Mouse (Mus musculus): ENCODE measurements around the gene Krt7. TPM values are rescaled to one million over a fixed set of nuclear protein-coding genes. Genes with fewer than 3 reads are reported as not detected.

Krt7 gene
- total and polyA plus RNA-seq, 3 experiments = 0.55 to 2.5 (median 0.81) TPM

- in situ Hi-C loops (cut with MboI; ENCODE audit: low pct_ligation_motif_present, low pct_unique_long_range_greater_than_20kb, low sequenced_read_pairs) (loop anchor here (10.0 kb wide), 1 partner anchor 114 kb away; no protein-coding TSS in a partner anchor), dilution Hi-C loops (cut with MboI; ENCODE audit: extremely low pct_ligation_motif_present, extremely low pct_unique_long_range_greater_than_20kb, low sequenced_read_pairs) (no loop called here)
- H3K27ac ChIP-seq (ENCODE audit: insufficient read depth, low read depth) = no peak overlapping the region
- H3K27me3 ChIP-seq (replicated peaks) = peaks cover 69% of the 10 kb centered on the region
- no peaks in the 10 kb centered on the region for H3K4me1 ChIP-seq (ENCODE audit: control insufficient read depth in 1 of 2, insufficient read depth in 2 of 2)
- peaks cover 17% of the 10 kb centered on the region for H3K9me3 ChIP-seq (replicated peaks; ENCODE audit: low read length)
- H3K36me3 ChIP-seq (replicated peaks in 1 of 2; ENCODE audit: control insufficient read depth in 1 of 2, insufficient read depth in 1 of 2, low read length in 1 of 2) = no peaks in the 10 kb centered on the region
- no peaks in the 10 kb centered on the region for H3K79me2 ChIP-seq (replicated peaks; ENCODE audit: control insufficient read depth, extremely low read depth, insufficient read depth, poor library complexity, severe bottlenecking)
- no peak overlapping the region for H3K9ac ChIP-seq (ENCODE audit: insufficient read depth, low read depth)
- no peak for TF ChIP-seq GABPA (IDR thresholded peaks at IDR 0.05; ENCODE audit: insufficient replicate concordance, low read depth, low read length)
- no peak for TF ChIP-seq MAFK (IDR thresholded peaks at IDR 0.05; ENCODE audit: insufficient replicate concordance, low read length)
- no peak for TF ChIP-seq USF1 (IDR thresholded peaks at IDR 0.05; ENCODE audit: low read depth, low read length)
- no peak for TF ChIP-seq CTCF (conservative IDR thresholded peaks at IDR 0.05 in 1 of 2, IDR thresholded peaks at IDR 0.05 in 1 of 2; ENCODE audit: low read depth in 2 of 2, low read length in 2 of 2)
- TF ChIP-seq ELF1 (IDR thresholded peaks at IDR 0.05; ENCODE audit: low read depth, low read length) = no peak
- no peak for TF ChIP-seq MAX (IDR thresholded peaks at IDR 0.05; ENCODE audit: low read length)
- TF ChIP-seq NRF1 (IDR thresholded peaks at IDR 0.05; ENCODE audit: low read depth, low read length) = no peak
- no peak overlapping the region for H3K4me3 ChIP-seq (replicated peaks in 1 of 3; ENCODE audit: low read depth in 2 of 3, low read length in 2 of 3, poor library complexity in 1 of 3)
- H3K4me2 ChIP-seq (ENCODE audit: insufficient read depth, low read depth, poor library complexity, severe bottlenecking) = no peak overlapping the region
- DNase-seq (ENCODE audit: extremely low read depth) = no peak
Measured at GRCm38 (mm10) chr15:101458361-101458930, 47.6 kb downstream of the Krt7 start.

DNA sequence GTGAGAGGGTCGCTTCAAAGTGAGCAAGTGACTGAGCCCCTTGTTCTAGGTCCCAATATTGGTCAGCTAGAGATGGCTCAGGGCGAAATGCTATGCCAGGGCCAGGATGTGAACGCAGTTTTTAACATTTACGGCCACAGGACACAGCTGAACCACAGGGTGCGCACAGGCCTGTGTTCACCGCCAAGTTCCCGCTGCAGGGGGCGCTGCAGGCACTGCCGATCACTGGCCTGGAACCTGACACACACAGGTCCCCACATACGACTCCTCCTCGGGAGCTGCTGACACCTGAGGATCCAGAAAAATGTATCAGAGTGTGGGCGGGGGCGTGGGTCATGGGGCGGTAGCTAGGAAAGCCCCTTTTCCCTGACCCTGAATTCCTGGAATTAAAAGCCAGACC lies 48.4 kb downstream of the Krt7 start:
- H3K4me2 ChIP-seq (ENCODE audit: insufficient read depth, low read depth, poor library complexity, severe bottlenecking) = no peak overlapping the region
- TF ChIP-seq CTCF (conservative IDR thresholded peaks at IDR 0.05 in 1 of 2, IDR thresholded peaks at IDR 0.05 in 1 of 2; ENCODE audit: low read depth in 2 of 2, low read length in 2 of 2) (peak in 1 of 2 experiments; percentile 50; a peak in 2 of 4 replicates), USF2 (conservative IDR thresholded peaks at IDR 0.05; ENCODE audit: low read depth, low read length) (no peak), SMC3 (IDR thresholded peaks at IDR 0.05; ENCODE audit: low read depth, low read length) (0 out of 2 replicates have a peak, but pooled peaks have one; percentile 11)
- no peaks in the 10 kb centered on the region for H3K4me1 ChIP-seq (ENCODE audit: control insufficient read depth in 1 of 2, insufficient read depth in 2 of 2)
- no peak overlapping the region for H3K27ac ChIP-seq (ENCODE audit: insufficient read depth, low read depth)
- no peaks in the 10 kb centered on the region for H3K79me2 ChIP-seq (replicated peaks; ENCODE audit: control insufficient read depth, extremely low read depth, insufficient read depth, poor library complexity, severe bottlenecking)
- no peaks in the 10 kb centered on the region for H3K36me3 ChIP-seq (replicated peaks in 1 of 2; ENCODE audit: control insufficient read depth in 1 of 2, insufficient read depth in 1 of 2, low read length in 1 of 2)
- dilution Hi-C loops (cut with MboI; ENCODE audit: extremely low pct_ligation_motif_present, extremely low pct_unique_long_range_greater_than_20kb, low sequenced_read_pairs) = no loop called here
- H3K9me3 ChIP-seq (replicated peaks; ENCODE audit: low read length) = peaks cover 17% of the 10 kb centered on the region
- H3K27me3 ChIP-seq (replicated peaks) = peaks cover 69% of the 10 kb centered on the region
- DNase-seq (ENCODE audit: extremely low read depth) = no peak
- in situ Hi-C loops (cut with MboI; ENCODE audit: low pct_ligation_motif_present, low pct_unique_long_range_greater_than_20kb, low sequenced_read_pairs) = loop anchor here (10.0 kb wide), 1 partner anchor 114 kb away; no protein-coding TSS in a partner anchor
- no peak overlapping the region for H3K9ac ChIP-seq (ENCODE audit: insufficient read depth, low read depth)
- no peak overlapping the region for H3K4me3 ChIP-seq (replicated peaks in 1 of 3; ENCODE audit: low read depth in 2 of 3, low read length in 2 of 3, poor library complexity in 1 of 3)

DNA sequence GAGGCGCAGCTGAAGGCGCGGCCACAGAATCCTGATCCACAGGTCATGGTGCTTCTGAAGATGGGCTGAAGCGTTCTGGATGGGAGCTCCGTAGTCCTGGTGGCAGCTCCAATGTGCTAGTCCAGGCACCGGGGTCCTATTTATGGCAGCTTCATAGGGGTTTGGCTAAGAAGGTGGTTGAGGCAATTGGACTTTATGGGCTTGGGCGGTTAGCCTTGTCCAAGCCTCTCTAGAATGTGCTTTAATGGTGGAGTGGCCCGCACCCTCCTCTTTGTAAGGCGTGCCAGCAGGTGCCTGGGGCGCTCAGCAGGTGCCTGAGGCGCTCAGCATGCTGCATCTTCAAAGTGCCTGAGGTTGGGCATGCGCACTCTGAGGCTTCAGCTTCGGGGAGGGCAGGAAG lies 52.8 kb downstream of the Krt7 start, which contains the start of gene Krt81:
Gene Krt81 (minus strand): TSS at position 101 of the 400 bp plus-strand sequence.
- peaks cover 71% of the 10 kb centered on the region for H3K27me3 ChIP-seq (replicated peaks)
- no peak for DNase-seq (ENCODE audit: extremely low read depth)
- H3K79me2 ChIP-seq (replicated peaks; ENCODE audit: control insufficient read depth, extremely low read depth, insufficient read depth, poor library complexity, severe bottlenecking) = no peaks in the 10 kb centered on the region
- in situ Hi-C loops (cut with MboI; ENCODE audit: low pct_ligation_motif_present, low pct_unique_long_range_greater_than_20kb, low sequenced_read_pairs) = no loop called here
- no peaks in the 10 kb centered on the region for H3K9me3 ChIP-seq (replicated peaks; ENCODE audit: low read length)
- H3K36me3 ChIP-seq (replicated peaks in 1 of 2; ENCODE audit: control insufficient read depth in 1 of 2, insufficient read depth in 1 of 2, low read length in 1 of 2) = no peaks in the 10 kb centered on the region
- no peak within 1 kb of the TSS for H3K4me2 ChIP-seq (ENCODE audit: insufficient read depth, low read depth, poor library complexity, severe bottlenecking)
- dilution Hi-C loops (cut with MboI; ENCODE audit: extremely low pct_ligation_motif_present, extremely low pct_unique_long_range_greater_than_20kb, low sequenced_read_pairs) = no loop called here
- no peak within 1 kb of the TSS for H3K4me3 ChIP-seq (replicated peaks in 1 of 3; ENCODE audit: low read depth in 2 of 3, low read length in 2 of 3, poor library complexity in 1 of 3)
- TF ChIP-seq BHLHE40 (IDR thresholded peaks at IDR 0.05; ENCODE audit: low read depth, low read length) (no peak), CTCF (conservative IDR thresholded peaks at IDR 0.05 in 1 of 2, IDR thresholded peaks at IDR 0.05 in 1 of 2; ENCODE audit: low read depth in 2 of 2, low read length in 2 of 2) (no peak), E2F4 (IDR thresholded peaks at IDR 0.05; ENCODE audit: insufficient replicate concordance, low read depth, low read length) (no peak), CHD2 (IDR thresholded peaks at IDR 0.05; ENCODE audit: low read length) (no peak)
- H3K27ac ChIP-seq (ENCODE audit: insufficient read depth, low read depth) = no peak within 1 kb of the TSS
- no peak within 1 kb of the TSS for H3K9ac ChIP-seq (ENCODE audit: insufficient read depth, low read depth)
- no peaks in the 10 kb centered on the region for H3K4me1 ChIP-seq (ENCODE audit: control insufficient read depth in 1 of 2, insufficient read depth in 2 of 2)
